ENCODE assay signal across 18 mouse cellular contexts in the genomic region with DNA sequence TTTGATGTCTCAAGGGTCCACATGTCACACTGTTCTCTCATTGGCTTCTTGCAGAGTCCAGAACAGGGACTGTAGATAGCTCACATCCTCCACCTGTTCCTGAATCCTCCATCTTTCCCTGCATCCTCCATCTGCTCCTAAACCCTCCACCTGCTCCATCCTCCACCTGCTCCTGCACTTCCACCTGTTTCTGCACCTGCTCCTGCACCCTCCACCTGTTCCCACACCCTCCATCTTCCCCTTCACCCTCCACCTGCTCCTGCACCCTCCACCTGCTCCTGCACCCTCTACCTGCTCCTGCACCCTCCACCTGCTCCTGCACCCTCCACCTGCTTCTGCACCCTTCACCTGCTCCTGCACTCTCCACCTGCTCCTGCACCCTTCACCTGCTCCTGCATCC.
"Had no signal": no experiment of that assay in that cellular context is flagged by ENCODE, and none has a peak within 500 bp of the region (broad histone marks: within the 10 kb centered on the region; RNA-seq: fewer than 3 reads in every experiment).

No protein-coding gene starts in this region.

- H3K9me3 ChIP-seq: midbrain, embryonic 10.5 days; midbrain, embryonic 12.5 days; neural tube, embryonic 13.5 days; neural tube, embryonic 15.5 days had no signal

- DNase-seq: lung, embryonic 14.5 days; lung, postnatal 10 days; lung, postnatal 4 days; midbrain, embryonic 14.5 days; retina, postnatal 1 day; right cerebral cortex, adult 18-20 months; right cerebral cortex, postnatal 25 days; right cerebral cortex, postnatal 4 days; spleen, adult 18-20 months; thymus, adult 18-20 months; thymus, postnatal 14 days; thymus, postnatal 36 days had no signal

- H3K36me3 ChIP-seq: midbrain, embryonic 10.5 days; midbrain, embryonic 12.5 days; neural tube, embryonic 13.5 days; neural tube, embryonic 15.5 days had no signal

- H3K27ac ChIP-seq: midbrain, embryonic 10.5 days; midbrain, embryonic 12.5 days; neural tube, embryonic 13.5 days; neural tube, embryonic 15.5 days had no signal

- H3K4me3 ChIP-seq: midbrain, embryonic 10.5 days; midbrain, embryonic 12.5 days; myocyte; neural tube, embryonic 13.5 days; neural tube, embryonic 15.5 days had no signal

- H3K27me3 ChIP-seq: neural tube, embryonic 15.5 days had no signal

- ATAC-seq: midbrain, embryonic 16.5 days had no signal
